Mouse (Mus musculus) heart, adult 2 months (tissue): ENCODE data around the gene Rhox3g. TPM values are rescaled to one million over a fixed set of nuclear protein-coding genes. Genes with fewer than 3 reads are reported as not detected.
"Not testable (repeated sequence)": the region's sequence is repeated elsewhere in the genome, so short reads cannot be mapped to it uniquely, and the experiment has no call there.

Source experiments
- DNase-seq, 2 experiments: peaks; one replicate each; pipeline ENCODE4 v3.0.0; 2021
- H3K27ac ChIP-seq: fragments of 200-600 bp; 2 replicates; pipeline ENCODE4 v1.8.1; 2022
- H3K27me3 ChIP-seq: fragments of 200-500 bp; 2 replicates; pipeline ENCODE4 v1.6.1; 2012; ENCODE audit warnings: mild to moderate bottlenecking, low read length, inconsistent platforms, mixed read lengths; ENCODE audit not compliant: control insufficient read depth, insufficient read depth
- H3K36me3 ChIP-seq: fragments of 200-500 bp; 2 replicates; pipeline ENCODE4 v1.6.1; 2012; ENCODE audit warnings: low read length, inconsistent platforms; ENCODE audit not compliant: control insufficient read depth, insufficient read depth
- H3K4me1 ChIP-seq: fragments of 200-500 bp; 2 replicates; pipeline ENCODE4 v1.6.1; 2011; ENCODE audit warnings: low read length; ENCODE audit not compliant: control insufficient read depth, insufficient read depth
- H3K4me3 ChIP-seq: fragments of 200-600 bp; 2 replicates; pipeline ENCODE4 v1.8.1; 2022
- H3K79me2 ChIP-seq: fragments of 200-500 bp; replicated peaks from 2 replicates; pipeline ENCODE4 v1.6.1; 2012; ENCODE audit warnings: mild to moderate bottlenecking, inconsistent platforms, low read length, moderate library complexity, mixed read lengths; ENCODE audit not compliant: control insufficient read depth, insufficient read depth
- H3K9ac ChIP-seq: fragments of 200-500 bp; 2 replicates; pipeline ENCODE4 v1.6.1; 2012; ENCODE audit warnings: low read depth, mild to moderate bottlenecking, control low read depth, inconsistent platforms, low read length, mixed read lengths
- whole genome bisulfite sequencing: fragments of 180-500 bp; shearing (Covaris S2); methylation state at CpG from one replicate; pipeline ENCODE4 v1.1.7; 2018; 5-methylcytosine and 5-hydroxymethylcytosine counted together
- intact Hi-C: fragments of 180-260 bp; cut with DNase I; formaldehyde crosslinking; loops from one replicate; pipeline ENCODE4 v1.15.1; 2025
- long read RNA-seq: library from polyadenylated mRNA; stranded (forward); transcript quantifications from one replicate; pipeline ENCODE4 v2.0.0, GENCODE M21; 2021
- polyA plus RNA-seq: library from polyadenylated mRNA; depleted of rRNA; stranded (reverse); fragments of >200 nt; gene quantifications from 2 replicates; pipeline ENCODE4 v1.2.3, GENCODE M21; 2012; rRNA removed
- total RNA-seq, 2 experiments: library from RNA; stranded (reverse); gene quantifications; 2 replicates each; pipeline ENCODE4 v1.2.3; 2021

The Rhox3g gene
- total RNA-seq = not detected
- not detected in 2 replicates for polyA plus RNA-seq
- long read RNA-seq = 0 reads

DNA sequence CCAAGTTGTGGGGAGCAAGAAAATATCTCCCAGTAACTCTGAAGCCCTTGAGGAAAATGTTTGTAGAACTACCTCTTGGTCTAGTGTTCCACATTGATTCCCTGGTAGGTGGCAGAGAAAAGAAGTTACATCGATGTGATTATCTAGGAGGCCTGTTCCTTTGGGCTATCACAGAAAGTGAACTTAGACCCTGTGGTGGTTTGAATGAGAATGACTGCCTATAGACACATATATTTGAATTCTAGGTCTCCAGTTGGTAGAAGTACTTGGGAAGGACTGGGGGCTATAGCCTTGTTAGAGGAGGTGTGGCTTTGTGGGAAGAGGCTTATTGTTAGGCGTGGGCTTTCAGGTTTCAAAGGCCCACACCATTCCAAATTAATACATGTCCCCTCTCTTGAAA, at the start of gene Rhox3g:
TSS of gene Rhox3g (minus strand) at position 101 of the 400 bp plus-strand sequence.
- intact Hi-C loops, H3K27ac ChIP-seq, H3K4me1 ChIP-seq, H3K27me3 ChIP-seq, DNase-seq, H3K79me2 ChIP-seq, H3K9ac ChIP-seq, H3K4me3 ChIP-seq, H3K36me3 ChIP-seq: not testable (repeated sequence)
- WGBS = 81% methylated on average over 2 of the region's 2 CpGs

DNA sequence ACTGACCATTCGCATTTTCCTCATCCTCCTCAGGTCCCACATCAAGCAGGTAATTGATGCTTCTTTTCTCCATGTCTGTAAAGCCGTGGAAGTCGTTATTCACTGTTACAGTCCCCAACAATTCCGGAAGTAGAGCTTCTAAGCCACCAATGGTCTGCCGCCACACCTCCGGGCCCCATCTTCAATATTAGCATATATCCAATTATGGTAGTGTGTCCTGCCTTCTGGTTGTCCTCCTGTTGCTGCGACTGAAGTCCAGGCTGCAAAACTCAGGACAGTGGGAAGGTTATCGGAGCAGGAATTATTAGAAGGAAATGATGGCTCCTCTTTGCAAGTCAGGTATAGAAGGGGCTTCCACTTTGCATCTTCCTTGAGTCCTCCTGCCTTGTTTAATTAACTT, 44.8 kb upstream of the Rhox3g start, which contains the start of gene Rhox2h:
TSS of gene Rhox2h (minus strand) at position 101 of the 400 bp plus-strand sequence.
- intact Hi-C loops = not testable (repeated sequence)
- 85% methylated on average over 8 of the region's 8 CpGs for WGBS

DNA sequence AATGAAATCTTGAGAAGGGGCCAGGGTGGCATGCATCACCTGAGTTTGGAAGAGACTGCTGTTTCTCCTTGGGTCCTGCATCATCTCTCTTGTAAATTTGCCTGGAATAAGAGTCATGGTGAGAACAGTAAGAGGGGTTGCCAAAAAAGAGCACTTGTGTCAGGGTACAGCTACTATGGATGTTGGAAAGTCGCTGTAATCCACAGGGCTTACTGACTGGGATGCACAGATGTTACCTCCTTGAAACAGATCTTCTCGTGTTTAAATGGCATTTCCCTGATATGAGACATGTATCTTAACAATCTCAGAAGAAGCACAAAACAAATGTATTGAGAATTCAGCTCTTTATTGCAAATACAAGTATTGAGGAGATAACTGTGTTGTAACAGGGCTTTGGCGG, 40.3 kb upstream of the Rhox3g start, which contains the start of gene Rhox3h:
TSS of gene Rhox3h (minus strand) at position 101 of the 400 bp plus-strand sequence.
- H3K27me3 ChIP-seq, H3K79me2 ChIP-seq, H3K4me1 ChIP-seq, H3K9ac ChIP-seq, H3K36me3 ChIP-seq, intact Hi-C loops, H3K4me3 ChIP-seq, DNase-seq, H3K27ac ChIP-seq: not testable (repeated sequence)
- 82% methylated on average over 1 of the region's 3 CpGs for WGBS

More for the DNA sequence above, 44.8 kb upstream of the Rhox3g start, which contains the start of gene Rhox2h:
- H3K9ac ChIP-seq, H3K27me3 ChIP-seq, H3K4me1 ChIP-seq, H3K79me2 ChIP-seq, H3K27ac ChIP-seq, H3K4me3 ChIP-seq, H3K36me3 ChIP-seq, DNase-seq: not testable (repeated sequence)

DNA sequence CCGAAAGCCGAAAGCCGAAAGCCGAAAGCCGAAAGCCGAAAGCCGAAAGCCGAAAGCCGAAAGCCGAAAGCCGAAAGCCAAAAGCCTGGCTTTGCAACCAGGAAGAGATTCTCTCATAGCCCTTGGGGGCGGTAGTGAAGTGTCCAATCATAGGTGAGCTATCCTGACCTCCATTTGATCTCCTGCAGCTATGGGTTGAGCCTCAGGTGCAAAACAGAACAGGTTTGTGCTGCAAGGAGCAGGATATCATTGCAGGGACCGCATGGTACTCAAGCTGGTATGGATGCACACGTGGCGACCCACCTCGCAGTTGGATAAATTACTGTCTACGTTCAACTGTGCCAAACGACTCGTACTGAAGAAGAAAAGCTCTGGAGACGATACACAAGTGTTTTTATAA, 22.8 kb upstream of the Rhox3g start, which contains the start of gene Rhox4g:
TSS of gene Rhox4g (minus strand) at position 101 of the 400 bp plus-strand sequence.
- H3K4me3 ChIP-seq, H3K9ac ChIP-seq, H3K27ac ChIP-seq, DNase-seq, H3K4me1 ChIP-seq, H3K27me3 ChIP-seq, H3K79me2 ChIP-seq, H3K36me3 ChIP-seq, intact Hi-C loops: not testable (repeated sequence)
- 89% methylated on average over 19 of the region's 20 CpGs for WGBS

DNA sequence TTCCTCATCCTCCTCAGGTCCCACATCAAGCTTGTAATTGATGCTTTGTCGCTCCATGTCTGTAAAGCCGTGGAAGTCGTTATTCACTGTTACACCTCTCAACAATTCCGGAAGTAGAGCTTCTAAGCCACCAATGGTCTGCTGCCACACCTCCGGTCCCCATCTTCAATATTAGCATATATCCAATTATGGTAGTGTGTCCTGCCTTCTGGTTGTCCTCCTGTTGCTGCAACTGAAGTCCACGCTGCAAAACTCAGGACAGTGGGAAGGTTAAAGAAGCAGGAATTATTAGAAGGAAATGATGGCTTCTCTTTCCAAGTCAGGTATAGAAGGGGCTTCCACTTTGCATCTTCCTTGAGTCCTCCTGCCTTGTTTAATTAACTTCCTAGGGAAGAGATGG, 15.0 kb upstream of the Rhox3g start, which contains the start of gene Rhox2g:
TSS of gene Rhox2g (minus strand) at position 101 of the 400 bp plus-strand sequence.
- intact Hi-C loops, H3K4me3 ChIP-seq, H3K27me3 ChIP-seq, H3K27ac ChIP-seq, H3K4me1 ChIP-seq, H3K36me3 ChIP-seq, H3K9ac ChIP-seq, DNase-seq, H3K79me2 ChIP-seq: not testable (repeated sequence)
- 88% methylated on average over 6 of the region's 6 CpGs for WGBS

DNA sequence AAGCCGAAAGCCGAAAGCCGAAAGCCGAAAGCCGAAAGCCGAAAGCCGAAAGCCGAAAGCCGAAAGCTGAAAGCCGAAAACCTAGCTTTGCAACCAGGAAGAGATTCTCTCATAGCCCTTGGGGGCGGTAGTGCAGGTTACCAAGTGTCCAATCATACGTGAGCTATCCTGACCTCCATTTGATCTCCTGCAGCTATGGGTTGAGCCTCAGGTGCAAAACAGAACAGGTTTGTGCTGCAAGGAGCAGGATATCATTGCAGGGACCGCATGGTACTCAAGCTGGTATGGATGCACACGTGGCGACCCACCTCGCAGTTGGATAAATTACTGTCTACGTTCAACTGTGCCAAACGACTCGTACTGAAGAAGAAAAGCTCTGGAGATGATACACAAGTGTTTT, 20.8 kb downstream of the Rhox3g start, which contains the start of gene Rhox4f:
TSS of gene Rhox4f (minus strand) at position 101 of the 400 bp plus-strand sequence.
- H3K4me3 ChIP-seq, H3K4me1 ChIP-seq, H3K79me2 ChIP-seq, intact Hi-C loops, H3K36me3 ChIP-seq, DNase-seq, H3K9ac ChIP-seq, H3K27ac ChIP-seq, H3K27me3 ChIP-seq: not testable (repeated sequence)
- 89% methylated on average over 17 of the region's 19 CpGs for WGBS

DNA sequence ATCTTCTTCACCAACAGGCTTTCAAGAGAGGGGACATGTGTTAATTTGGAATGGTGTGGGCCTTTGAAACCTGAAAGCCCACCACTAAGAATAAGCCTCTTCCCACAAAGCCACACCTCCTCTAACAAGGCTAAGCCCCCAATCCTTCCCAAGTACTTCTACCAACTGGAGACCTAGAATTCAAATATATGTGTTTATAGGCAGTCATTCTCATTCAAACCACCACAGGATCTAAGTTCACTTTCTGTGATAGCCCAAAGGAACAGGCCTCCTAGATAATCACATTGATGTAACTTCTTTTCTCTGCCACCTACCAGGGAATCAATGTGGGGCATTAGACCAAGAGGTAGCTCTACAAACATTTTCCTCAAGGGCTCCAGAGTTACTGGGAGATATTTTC, 47.7 kb downstream of the Rhox3g start, which contains the start of gene Rhox3f:
TSS of gene Rhox3f (plus strand) at position 301 of the 400 bp plus-strand sequence.
- intact Hi-C loops, H3K4me1 ChIP-seq, H3K27ac ChIP-seq, DNase-seq, H3K9ac ChIP-seq, H3K36me3 ChIP-seq, H3K79me2 ChIP-seq, H3K27me3 ChIP-seq, H3K4me3 ChIP-seq: not testable (repeated sequence)

Other genes starting within 250 kb of the Rhox3g start
- not detected for gene Rhox3a2, start 248.6 kb downstream of the Rhox3g start, total RNA-seq
- not detected in 2 replicates for gene Rhox3a2, start 248.6 kb downstream of the Rhox3g start, polyA plus RNA-seq
- not detected for gene Rhox4a2, start 237.8 kb downstream of the Rhox3g start, total RNA-seq
- gene Rhox4a2, start 237.8 kb downstream of the Rhox3g start, polyA plus RNA-seq = not detected in 2 replicates
- gene Rhox2b, start 216.5 kb downstream of the Rhox3g start, total RNA-seq = not detected
- gene Rhox2b, start 216.5 kb downstream of the Rhox3g start, polyA plus RNA-seq = not detected in 2 replicates
- not detected for gene Rhox4b, start 196.1 kb downstream of the Rhox3g start, total RNA-seq
- gene Rhox4b, start 196.1 kb downstream of the Rhox3g start, polyA plus RNA-seq = not detected in 2 replicates
- gene Rhox2c, start 174.9 kb downstream of the Rhox3g start, total RNA-seq = not detected
- gene Rhox2c, start 174.9 kb downstream of the Rhox3g start, polyA plus RNA-seq = not detected in 2 replicates
- gene Rhox3c, start 170.0 kb downstream of the Rhox3g start, total RNA-seq = not detected
- not detected in 2 replicates for gene Rhox3c, start 170.0 kb downstream of the Rhox3g start, polyA plus RNA-seq
- gene Rhox4c, start 148.3 kb downstream of the Rhox3g start, total RNA-seq = not detected
- not detected in 2 replicates for gene Rhox4c, start 148.3 kb downstream of the Rhox3g start, polyA plus RNA-seq
- gene Rhox2d, start 135.2 kb downstream of the Rhox3g start, total RNA-seq = not detected
- gene Rhox2d, start 135.2 kb downstream of the Rhox3g start, polyA plus RNA-seq = not detected in 2 replicates
- gene Rhox4d, start 114.3 kb downstream of the Rhox3g start, total RNA-seq = not detected
- not detected in 2 replicates for gene Rhox4d, start 114.3 kb downstream of the Rhox3g start, polyA plus RNA-seq
- gene Rhox2e, start 98.2 kb downstream of the Rhox3g start, total RNA-seq = not detected
- gene Rhox2e, start 98.2 kb downstream of the Rhox3g start, polyA plus RNA-seq = not detected in 2 replicates
- not detected for gene Rhox3e, start 86.6 kb downstream of the Rhox3g start, total RNA-seq
- gene Rhox3e, start 86.6 kb downstream of the Rhox3g start, polyA plus RNA-seq = not detected in 2 replicates
- not detected for gene Rhox4e, start 71.2 kb downstream of the Rhox3g start, total RNA-seq
- not detected in 2 replicates for gene Rhox4e, start 71.2 kb downstream of the Rhox3g start, polyA plus RNA-seq
- not detected for gene Rhox2f, start 57.2 kb downstream of the Rhox3g start, total RNA-seq
- not detected in 2 replicates for gene Rhox2f, start 57.2 kb downstream of the Rhox3g start, polyA plus RNA-seq
- gene Rhox3f, start 47.6 kb downstream of the Rhox3g start, total RNA-seq = not detected
- gene Rhox3f, start 47.6 kb downstream of the Rhox3g start, polyA plus RNA-seq = not detected in 2 replicates
- not detected for gene Rhox4f, start 20.9 kb downstream of the Rhox3g start, total RNA-seq
- gene Rhox4f, start 20.9 kb downstream of the Rhox3g start, polyA plus RNA-seq = not detected in 2 replicates
- gene Rhox2g, start 14.9 kb upstream of the Rhox3g start, total RNA-seq = not detected
- gene Rhox2g, start 14.9 kb upstream of the Rhox3g start, polyA plus RNA-seq = not detected in 2 replicates
- gene Rhox4g, start 22.7 kb upstream of the Rhox3g start, total RNA-seq = not detected
- not detected in 2 replicates for gene Rhox4g, start 22.7 kb upstream of the Rhox3g start, polyA plus RNA-seq
- not detected for gene Rhox3h, start 40.2 kb upstream of the Rhox3g start, total RNA-seq
- gene Rhox3h, start 40.2 kb upstream of the Rhox3g start, polyA plus RNA-seq = not detected in 2 replicates
- gene Rhox2h, start 44.7 kb upstream of the Rhox3g start, total RNA-seq = not detected
- gene Rhox2h, start 44.7 kb upstream of the Rhox3g start, polyA plus RNA-seq = not detected in 2 replicates
- 1 to 10 TPM in 1 of 2 experiments, not detected in 1; 1.2 TPM for gene Rhox5, start 176.2 kb upstream of the Rhox3g start, total RNA-seq
- 1.2 and 1.4 TPM in 2 replicates for gene Rhox5, start 176.2 kb upstream of the Rhox3g start, polyA plus RNA-seq
- gene Rhox6, start 198.3 kb upstream of the Rhox3g start, total RNA-seq = not detected
- gene Rhox6, start 198.3 kb upstream of the Rhox3g start, polyA plus RNA-seq = not detected in 2 replicates
- not detected for gene Rhox7a, start 203.1 kb upstream of the Rhox3g start, total RNA-seq
- not detected in 2 replicates for gene Rhox7a, start 203.1 kb upstream of the Rhox3g start, polyA plus RNA-seq